Mouse (Mus musculus) myocyte (in vitro differentiated cells): Measurements from ENCODE around the gene Rundc1.

Experiments used
- CEBPB ChIP-seq: IDR thresholded peaks from 2 replicates; pipeline ENCODE4 v1.6.1; 2011; ENCODE audit warnings: mild to moderate bottlenecking, moderate library complexity; ENCODE audit not compliant: poor library complexity, insufficient read depth, severe bottlenecking
- MAX ChIP-seq: IDR thresholded peaks from one replicate; pipeline ENCODE4 v1.6.1; 2011; ENCODE audit warnings: low read depth, mild to moderate bottlenecking, control low read depth
- MYOD1 ChIP-seq, 3 experiments: IDR thresholded peaks; one replicate each; pipeline ENCODE4 v1.6.1; 2011; ENCODE audit warnings: control low read depth in 2 of 3, low read depth in 2 of 3, mild to moderate bottlenecking in 2 of 3, moderate library complexity in 1 of 3; ENCODE audit not compliant: insufficient read length in 2 of 3, control insufficient read depth in 1 of 3
- MYOG ChIP-seq, 3 experiments: IDR thresholded peaks; one replicate each; pipeline ENCODE4 v1.6.1; 2011; ENCODE audit warnings: control low read depth in 2 of 3, low read depth in 2 of 3, mild to moderate bottlenecking in 2 of 3; ENCODE audit not compliant: insufficient read length in 2 of 3, control insufficient read depth in 1 of 3, insufficient read depth in 1 of 3
- POLR2A ChIP-seq: IDR thresholded peaks from one replicate; pipeline ENCODE4 v1.6.1; 2011; ENCODE audit warnings: low read depth, mild to moderate bottlenecking, control low read depth, moderate library complexity; ENCODE audit not compliant: insufficient read length
- POLR2AphosphoS2 ChIP-seq: IDR thresholded peaks from one replicate; pipeline ENCODE4 v1.6.1; 2011; ENCODE audit warnings: low read depth, control low read depth; ENCODE audit not compliant: insufficient read length
- SRF ChIP-seq: IDR thresholded peaks from one replicate; pipeline ENCODE4 v1.6.1; 2011; ENCODE audit warnings: low read depth; ENCODE audit not compliant: control insufficient read depth, insufficient read length
- TCF12 ChIP-seq: IDR thresholded peaks from one replicate; pipeline ENCODE4 v1.6.1; 2011; ENCODE audit warnings: mild to moderate bottlenecking, control low read depth; ENCODE audit not compliant: poor library complexity, insufficient read depth, severe bottlenecking
- TCF3 ChIP-seq: IDR thresholded peaks from one replicate; pipeline ENCODE4 v1.6.1; 2011; ENCODE audit warnings: low read depth, control low read depth; ENCODE audit not compliant: insufficient read length
- USF1 ChIP-seq: IDR thresholded peaks from one replicate; pipeline ENCODE4 v1.6.1; 2011; ENCODE audit warnings: low read depth, mild to moderate bottlenecking, control low read depth, moderate library complexity

DNA sequence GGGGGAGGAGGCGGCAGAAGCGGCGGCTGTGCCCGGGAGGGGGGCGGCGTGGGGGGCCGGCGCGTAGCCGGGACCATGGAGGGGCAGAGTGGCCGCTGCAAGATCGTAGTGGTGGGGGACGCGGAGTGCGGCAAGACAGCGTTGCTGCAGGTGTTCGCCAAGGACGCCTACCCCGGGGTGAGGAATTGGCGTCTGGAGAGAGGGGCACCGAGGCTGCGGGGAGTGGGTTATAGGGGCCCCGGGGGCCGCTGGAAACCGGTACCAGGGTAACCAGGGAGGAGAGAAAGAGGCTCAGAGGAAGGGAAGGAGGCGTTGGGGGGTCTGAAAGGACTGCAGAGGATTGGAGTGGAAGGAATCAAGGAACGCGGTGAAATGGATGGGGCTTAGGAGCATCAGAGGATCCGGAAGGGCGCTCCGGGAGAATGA is 43.4 kb downstream of the Rundc1 start:
- TF ChIP-seq POLR2A: no peak
- TF ChIP-seq POLR2AphosphoS2: no peak
- no peak for TF ChIP-seq MAX
- no peak for TF ChIP-seq USF1
- no peak for TF ChIP-seq TCF12
- TF ChIP-seq MYOG (IDR thresholded peaks at IDR 0.05; ENCODE audit: control insufficient read depth in 1 of 3, insufficient read depth in 1 of 3, insufficient read length in 2 of 3, low read depth in 2 of 3): no peak
- TF ChIP-seq CEBPB: no peak
- TF ChIP-seq MYOD1 (IDR thresholded peaks at IDR 0.05; ENCODE audit: control insufficient read depth in 1 of 3, insufficient read length in 2 of 3, low read depth in 2 of 3): no peak
- no peak for TF ChIP-seq TCF3
- TF ChIP-seq SRF: no peak
